Mouse (Mus musculus): ENCODE measurements at regions not wholly inside any gene's neighbourhood (a gene's known extent, or its start where the extent isn't known, plus 50 kb on each side); places are given as distances from the start of the nearest gene placed in this dataset.

DNA sequence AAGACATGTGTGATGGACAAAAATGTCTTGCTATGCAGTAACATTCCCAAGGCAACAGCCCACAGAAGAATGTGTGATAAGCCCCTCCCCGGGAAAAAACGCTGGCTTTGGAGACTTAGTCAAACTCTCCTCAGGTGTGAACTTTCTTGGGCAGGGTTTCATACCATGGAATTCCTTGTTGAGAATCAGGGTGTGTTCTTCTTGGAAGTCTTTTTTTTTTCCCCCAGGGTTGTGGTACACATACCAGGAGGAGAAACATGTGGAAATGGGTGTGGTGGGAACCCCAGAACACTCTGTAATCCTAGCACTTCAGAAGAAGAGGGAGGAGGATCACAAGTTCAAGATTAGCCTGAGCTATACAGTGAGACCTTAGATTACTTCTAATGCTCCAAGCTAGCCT, 228.3 kb downstream of the Cd83 start:
- Histone ChIP-seq H3K36me3 (ENCODE audit: control insufficient read depth, insufficient read depth) (no peaks in the 10 kb centered on the region), H3K27me3 (replicated peaks; ENCODE audit: control insufficient read depth, insufficient read depth, low read length) (no peaks in the 10 kb centered on the region), H3K27ac (ENCODE audit: low read depth, low read length) (no peak overlapping the region), H3K9me3 (ENCODE audit: control insufficient read depth) (no peaks in the 10 kb centered on the region), H3K4me3 (ENCODE audit: low read depth, low read length) (no peak overlapping the region), H3K4me1 (replicated peaks; ENCODE audit: control insufficient read depth, insufficient read depth, low read length) (no peaks in the 10 kb centered on the region), H3K9ac (ENCODE audit: low read depth, low read length) (no peak overlapping the region), H3K4me2 (replicated peaks; ENCODE audit: low read depth) (no peak overlapping the region)
- WGBS, result 58% methylated on average over 2 of the region's 2 CpGs
- ATAC-seq, result no peak
- TF ChIP-seq CTCF (IDR thresholded peaks at IDR 0.05; ENCODE audit: low read depth), result no peak

DNA sequence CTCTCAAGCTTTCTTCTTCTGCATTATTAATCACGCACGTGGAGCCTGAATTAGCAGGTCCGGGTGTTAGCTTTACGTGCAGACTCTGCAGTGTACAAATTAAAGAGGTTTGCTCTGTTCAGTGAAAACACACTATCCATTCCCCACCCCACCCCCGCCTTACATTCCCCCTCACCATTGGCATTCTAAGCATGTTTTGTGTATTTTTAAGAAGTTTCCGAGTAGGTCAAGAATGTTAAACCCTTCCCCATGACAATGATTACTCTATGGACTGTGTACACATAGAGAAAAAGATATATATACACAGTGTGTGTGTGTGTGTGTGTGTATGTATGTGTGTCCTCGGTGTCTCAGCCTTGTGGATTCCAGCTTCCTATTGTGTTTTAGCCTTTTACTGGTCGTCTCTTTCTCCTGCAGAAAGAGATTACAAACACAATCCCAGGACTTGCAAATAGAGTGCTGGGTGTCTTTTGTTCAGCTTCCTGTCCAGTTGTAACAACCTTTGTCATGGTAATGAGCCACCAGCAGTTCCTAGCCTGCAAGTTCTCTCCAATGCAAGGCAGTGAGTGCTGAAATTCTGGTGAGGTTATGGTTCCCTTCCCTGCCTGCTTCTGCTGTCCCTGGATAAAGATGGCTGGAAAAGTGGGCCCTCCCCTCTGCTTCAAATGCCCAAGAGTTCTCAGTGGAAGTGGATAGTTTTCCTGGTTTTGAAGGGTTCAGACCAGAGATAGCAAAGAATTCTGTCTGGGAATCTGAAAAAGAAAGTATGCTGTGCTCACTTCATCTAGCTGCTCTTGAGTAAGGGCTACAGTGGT, 234.1 kb downstream of the Cd83 start:
- Histone ChIP-seq H3K9me3 (ENCODE audit: control insufficient read depth) (no peaks in the 10 kb centered on the region), H3K4me2 (replicated peaks; ENCODE audit: low read depth) (no peak overlapping the region), H3K4me3 (ENCODE audit: low read depth, low read length) (no peak overlapping the region), H3K27me3 (replicated peaks; ENCODE audit: control insufficient read depth, insufficient read depth, low read length) (no peaks in the 10 kb centered on the region), H3K36me3 (ENCODE audit: control insufficient read depth, insufficient read depth) (no peaks in the 10 kb centered on the region), H3K4me1 (replicated peaks; ENCODE audit: control insufficient read depth, insufficient read depth, low read length) (no peaks in the 10 kb centered on the region), H3K9ac (ENCODE audit: low read depth, low read length) (no peak overlapping the region), H3K27ac (ENCODE audit: low read depth, low read length) (no peak overlapping the region)
- TF ChIP-seq CTCF (IDR thresholded peaks at IDR 0.05; ENCODE audit: low read depth), result no peak
- ATAC-seq, result no peak
- WGBS, result 25% methylated on average over 8 of the region's 8 CpGs

DNA sequence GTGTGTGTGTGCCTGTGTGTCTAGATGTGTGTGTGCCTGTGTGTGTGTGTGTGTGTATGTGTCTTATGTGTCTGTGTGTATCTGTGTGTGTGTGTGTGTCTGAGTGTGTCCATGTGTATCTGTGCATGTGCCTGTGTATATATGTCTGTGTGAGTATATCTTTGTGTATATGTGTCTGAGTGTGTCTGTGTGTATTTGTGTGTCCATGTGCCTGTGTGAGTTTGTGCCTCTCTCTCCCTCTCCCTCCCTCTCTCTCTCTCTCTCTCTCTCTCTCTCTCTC, 234.7 kb downstream of the Cd83 start:
- no peaks in the 10 kb centered on the region for H3K27me3 ChIP-seq (replicated peaks; ENCODE audit: control insufficient read depth, insufficient read depth, low read length)
- ATAC-seq, result no peak
- no peak for TF ChIP-seq CTCF (IDR thresholded peaks at IDR 0.05; ENCODE audit: low read depth)

DNA sequence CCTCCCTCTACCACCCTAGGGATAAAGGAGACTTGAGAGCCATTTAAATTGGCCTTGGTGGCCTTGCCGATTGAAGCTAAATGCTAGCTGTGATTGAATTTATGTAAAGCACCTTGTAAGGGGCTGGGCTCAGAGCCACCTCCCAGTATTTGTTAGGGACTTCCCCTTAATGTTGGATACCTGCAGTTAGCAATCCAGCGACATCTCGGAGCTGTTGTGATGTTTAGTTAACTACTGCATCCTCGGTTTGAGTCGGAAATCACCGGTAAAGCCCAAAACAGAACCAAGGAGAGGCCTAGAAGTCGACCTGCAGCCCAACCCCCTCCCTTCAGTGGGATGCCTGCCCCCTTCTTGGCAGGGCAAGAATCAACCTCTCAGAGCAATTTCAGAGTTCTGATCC, 236.3 kb downstream of the Cd83 start:
- ATAC-seq, result no peak
- TF ChIP-seq CTCF (IDR thresholded peaks at IDR 0.05; ENCODE audit: low read depth), result no peak
- WGBS, result 66% methylated on average over 7 of the region's 7 CpGs
- no peaks in the 10 kb centered on the region for H3K27me3 ChIP-seq (replicated peaks; ENCODE audit: control insufficient read depth, insufficient read depth, low read length)
- no peaks in the 10 kb centered on the region for H3K9me3 ChIP-seq (ENCODE audit: control insufficient read depth)
- no peaks in the 10 kb centered on the region for H3K4me1 ChIP-seq (replicated peaks; ENCODE audit: control insufficient read depth, insufficient read depth, low read length)
- H3K4me2 ChIP-seq (replicated peaks; ENCODE audit: low read depth), result no peak overlapping the region
- no peak overlapping the region for H3K4me3 ChIP-seq (ENCODE audit: low read depth, low read length)
- H3K9ac ChIP-seq (ENCODE audit: low read depth, low read length), result no peak overlapping the region
- no peak overlapping the region for H3K27ac ChIP-seq (ENCODE audit: low read depth, low read length)
- H3K36me3 ChIP-seq (ENCODE audit: control insufficient read depth, insufficient read depth), result no peaks in the 10 kb centered on the region

More for the DNA sequence above, 234.7 kb downstream of the Cd83 start:
- H3K4me3 ChIP-seq (ENCODE audit: low read depth, low read length), result no peak overlapping the region
- no peak overlapping the region for H3K9ac ChIP-seq (ENCODE audit: low read depth, low read length)
- no peaks in the 10 kb centered on the region for H3K36me3 ChIP-seq (ENCODE audit: control insufficient read depth, insufficient read depth)
- no peaks in the 10 kb centered on the region for H3K9me3 ChIP-seq (ENCODE audit: control insufficient read depth)
- no peak overlapping the region for H3K4me2 ChIP-seq (replicated peaks; ENCODE audit: low read depth)
- no peak overlapping the region for H3K27ac ChIP-seq (ENCODE audit: low read depth, low read length)
- H3K4me1 ChIP-seq (replicated peaks; ENCODE audit: control insufficient read depth, insufficient read depth, low read length), result no peaks in the 10 kb centered on the region

DNA sequence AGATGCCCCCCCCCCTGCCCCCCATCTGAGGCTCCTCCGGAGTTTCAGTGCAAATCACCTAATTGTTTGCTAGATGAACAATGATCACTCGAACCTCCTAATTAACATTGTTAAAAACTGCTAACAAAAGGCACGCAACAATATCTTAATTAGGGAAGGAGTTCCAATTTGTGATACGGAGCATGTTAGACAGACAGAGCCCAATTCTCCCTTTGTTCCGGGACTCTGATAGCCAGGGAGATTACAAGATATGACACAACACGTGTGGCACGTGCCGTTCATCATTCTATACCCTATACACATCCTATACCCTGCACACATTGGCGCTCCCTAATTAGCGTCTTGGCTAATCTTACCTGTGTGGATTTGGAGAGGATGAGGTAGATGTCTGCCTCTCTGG, 237.5 kb downstream of the Cd83 start:
- 80% methylated on average over 10 of the region's 10 CpGs for WGBS

DNA sequence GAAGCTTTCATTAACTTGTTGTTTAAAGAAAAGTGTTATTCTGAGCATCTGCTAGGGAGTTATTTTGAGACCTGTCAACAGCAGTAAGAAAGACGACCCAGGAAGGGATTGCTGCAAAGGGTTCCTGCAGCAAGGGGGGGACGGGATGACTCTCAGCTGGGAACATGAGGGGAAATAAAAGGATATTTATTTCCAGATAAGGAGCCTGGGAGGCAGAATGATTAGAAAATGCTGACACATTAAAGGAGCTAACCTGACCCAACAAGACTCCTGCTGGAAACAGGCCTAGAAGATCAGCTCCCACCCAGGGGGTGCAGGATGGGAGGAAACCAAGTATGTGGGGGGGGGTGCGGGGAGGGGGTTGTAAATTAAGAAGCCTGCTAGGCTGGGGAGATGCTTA, 240.0 kb downstream of the Cd83 start:
- H3K9me3 ChIP-seq (ENCODE audit: control insufficient read depth), result no peaks in the 10 kb centered on the region
- H3K4me3 ChIP-seq (ENCODE audit: low read depth, low read length), result no peak overlapping the region
- ATAC-seq, result no peak
- H3K9ac ChIP-seq (ENCODE audit: low read depth, low read length), result no peak overlapping the region
- TF ChIP-seq CTCF (IDR thresholded peaks at IDR 0.05; ENCODE audit: low read depth), result no peak
- no peak overlapping the region for H3K27ac ChIP-seq (ENCODE audit: low read depth, low read length)
- H3K36me3 ChIP-seq (ENCODE audit: control insufficient read depth, insufficient read depth), result no peaks in the 10 kb centered on the region
- no peak overlapping the region for H3K4me2 ChIP-seq (replicated peaks; ENCODE audit: low read depth)
- WGBS, result 44% methylated on average over 3 of the region's 3 CpGs
- H3K27me3 ChIP-seq (replicated peaks; ENCODE audit: control insufficient read depth, insufficient read depth, low read length), result no peaks in the 10 kb centered on the region
- no peaks in the 10 kb centered on the region for H3K4me1 ChIP-seq (replicated peaks; ENCODE audit: control insufficient read depth, insufficient read depth, low read length)

More for the DNA sequence above, 237.5 kb downstream of the Cd83 start:
- Histone ChIP-seq H3K4me3 (ENCODE audit: low read depth, low read length) (no peak overlapping the region), H3K9me3 (ENCODE audit: control insufficient read depth) (no peaks in the 10 kb centered on the region), H3K27ac (ENCODE audit: low read depth, low read length) (no peak overlapping the region), H3K27me3 (replicated peaks; ENCODE audit: control insufficient read depth, insufficient read depth, low read length) (no peaks in the 10 kb centered on the region), H3K4me1 (replicated peaks; ENCODE audit: control insufficient read depth, insufficient read depth, low read length) (no peaks in the 10 kb centered on the region), H3K9ac (ENCODE audit: low read depth, low read length) (no peak overlapping the region), H3K4me2 (replicated peaks; ENCODE audit: low read depth) (no peak overlapping the region), H3K36me3 (ENCODE audit: control insufficient read depth, insufficient read depth) (no peaks in the 10 kb centered on the region)
- no peak for ATAC-seq
- TF ChIP-seq CTCF (IDR thresholded peaks at IDR 0.05; ENCODE audit: low read depth), result no peak
